7 mouse cellular contexts compared by ENCODE assay signal in genomic region chr9:108596998-108597764, GRCm38 (mm10). TPM values are rescaled to one million over a fixed set of nuclear protein-coding genes. Genes with fewer than 3 reads are reported as not detected.
A peak's percentile ranks its signal among the peaks of the same experiment; 100 is the strongest.
DNase-seq lines count a peak whose midpoint lies in the region; ATAC-seq and TF ChIP-seq lines count a peak whose summit lies in the region.

Gene P4htm, minus strand, starts transcription at chr9:108597667.

- ATAC-seq in intestine, embryonic 15.5 days: peak; percentile 73
- ATAC-seq in limb, embryonic 13.5 days (ENCODE audit: low FRiP score, low read depth): peak; percentile 73
- ATAC-seq in midbrain, embryonic 13.5 days: peak; percentile 92

- TF ChIP-seq POLR2A in small intestine, adult 2 months (IDR thresholded peaks at IDR 0.05; ENCODE audit: low read depth, low read length): no peak

- peak within 1 kb of the TSS; percentile 83 for H3K4me2 ChIP-seq in intestine, embryonic 15.5 days (replicated peaks)
- peak within 1 kb of the TSS; percentile 90 for H3K4me2 ChIP-seq in limb, embryonic 13.5 days (replicated peaks)
- H3K4me2 ChIP-seq in midbrain, embryonic 13.5 days (replicated peaks): peak within 1 kb of the TSS; percentile 88

- peak; percentile 38 for DNase-seq in adrenal gland, adult 8-10 months
- DNase-seq in embryo, embryonic 10 days (ENCODE audit: low spot score): peak; percentile 80
- DNase-seq in gastrocnemius, postnatal 4 days (ENCODE audit: low spot score in 2 of 2): peak; percentile 58 to 75

- TF ChIP-seq CTCF in small intestine, adult 2 months (IDR thresholded peaks at IDR 0.05; ENCODE audit: extremely low read depth, insufficient read length, insufficient replicate concordance, low read depth, low read length): no peak

- H3K27me3 ChIP-seq in intestine, embryonic 15.5 days (replicated peaks): no peaks in the 10 kb centered on the region
- H3K27me3 ChIP-seq in limb, embryonic 13.5 days: no peaks in the 10 kb centered on the region
- H3K27me3 ChIP-seq in midbrain, embryonic 13.5 days: no peaks in the 10 kb centered on the region
- no peaks in the 10 kb centered on the region for H3K27me3 ChIP-seq in small intestine, adult 2 months (ENCODE audit: control insufficient read depth, insufficient read depth, low read length)

- H3K9ac ChIP-seq in intestine, embryonic 15.5 days: peak within 1 kb of the TSS; percentile 62
- peak within 1 kb of the TSS; percentile 74 for H3K9ac ChIP-seq in limb, embryonic 13.5 days
- H3K9ac ChIP-seq in midbrain, embryonic 13.5 days (replicated peaks): peak within 1 kb of the TSS; percentile 80

- peak within 1 kb of the TSS; percentile 78 for H3K4me3 ChIP-seq in intestine, embryonic 15.5 days (replicated peaks)
- H3K4me3 ChIP-seq in limb, embryonic 13.5 days: peak within 1 kb of the TSS; percentile 69
- H3K4me3 ChIP-seq in midbrain, embryonic 13.5 days (replicated peaks): peak within 1 kb of the TSS; percentile 62
- peak within 1 kb of the TSS; percentile 64 for H3K4me3 ChIP-seq in small intestine, adult 2 months (ENCODE audit: low read depth, low read length)

- 2% methylated on average over 68 of the region's 69 CpGs for WGBS in intestine, embryonic 15.5 days
- WGBS in limb, embryonic 13.5 days: 3% methylated on average over 57 of the region's 69 CpGs
- 2% methylated on average over 69 of the region's 69 CpGs for WGBS in midbrain, embryonic 13.5 days
- 4% methylated on average over 69 of the region's 69 CpGs for WGBS in small intestine, adult 2 months

- no peak within 1 kb of the TSS for H3K27ac ChIP-seq in intestine, embryonic 15.5 days
- no peak within 1 kb of the TSS for H3K27ac ChIP-seq in limb, embryonic 13.5 days
- H3K27ac ChIP-seq in midbrain, embryonic 13.5 days: peak within 1 kb of the TSS; percentile 74
- H3K27ac ChIP-seq in small intestine, adult 2 months (ENCODE audit: insufficient read depth, low read depth, low read length): no peak within 1 kb of the TSS

- no peaks in the 10 kb centered on the region for H3K9me3 ChIP-seq in intestine, embryonic 15.5 days
- H3K9me3 ChIP-seq in limb, embryonic 13.5 days: no peaks in the 10 kb centered on the region
- H3K9me3 ChIP-seq in midbrain, embryonic 13.5 days: no peaks in the 10 kb centered on the region

- peaks cover 6% of the 10 kb centered on the region; the same call in 1 of the 2 replicates for H3K4me1 ChIP-seq in intestine, embryonic 15.5 days (replicated peaks)
- H3K4me1 ChIP-seq in limb, embryonic 13.5 days: peaks cover 12% of the 10 kb centered on the region; the same call in 1 of the 2 replicates
- peaks cover 16% of the 10 kb centered on the region for H3K4me1 ChIP-seq in midbrain, embryonic 13.5 days (replicated peaks)
- H3K4me1 ChIP-seq in small intestine, adult 2 months (ENCODE audit: control insufficient read depth, insufficient read depth, insufficient read length, low read length): peaks cover 3% of the 10 kb centered on the region; the same call in 1 of the 2 replicates

- no peaks in the 10 kb centered on the region for H3K36me3 ChIP-seq in intestine, embryonic 15.5 days
- peaks cover 10% of the 10 kb centered on the region for H3K36me3 ChIP-seq in limb, embryonic 13.5 days
- peaks cover 13% of the 10 kb centered on the region; the same call in 1 of the 2 replicates for H3K36me3 ChIP-seq in midbrain, embryonic 13.5 days
- no peaks in the 10 kb centered on the region for H3K36me3 ChIP-seq in small intestine, adult 2 months (ENCODE audit: control insufficient read depth, insufficient read depth, low read length)

RNA-seq across cellular contexts. Expression of gene P4htm, which starts in this region (rescaled TPM):
- 10 to 100 TPM in 3 of 4 experiments, 1 to 10 TPM in 1; 7.4 to 14.7 (median 11.6) TPM for total RNA-seq in adrenal gland, adult 8-10 months (2022)
- total RNA-seq in gastrocnemius, postnatal 4 days (2021): 1 to 10 TPM; 5.0 to 5.5 TPM
- 5.8 and 6.4 TPM in 2 replicates for polyA plus RNA-seq in intestine, embryonic 15.5 days (2015; fragmentation: Nextera tagmentation; extraction: Ambion mirVana)
- 11.2 and 11.7 TPM in 2 replicates for polyA plus RNA-seq in limb, embryonic 13.5 days (2015; fragmentation: Nextera tagmentation; extraction: Ambion mirVana)
- 24.6 and 27.7 TPM in 2 replicates for polyA plus RNA-seq in midbrain, embryonic 13.5 days (2015; fragmentation: Nextera tagmentation; extraction: Ambion mirVana)
- polyA plus RNA-seq in small intestine, adult 2 months (2012; rRNA removed): 3.8 and 4.8 TPM in 2 replicates
